Mouse (Mus musculus) heart, embryonic 15.5 days (tissue): ENCODE measurements at regions not wholly inside any gene's neighbourhood (a gene's known extent, or its start where the extent isn't known, plus 50 kb on each side); places are given as distances from the start of the nearest gene placed in this dataset.

Experiments
- ATAC-seq: fragments of 200-750 bp; cut with Nextera tagmentation; replicated peaks from 2 replicates; pipeline ENCODE4 v1.8.0; 2017; ENCODE audit warnings: low read depth, moderate TSS enrichment; ENCODE audit not compliant: insufficient number of reproducible peaks, insufficient read depth, low FRiP score
- H3K27ac ChIP-seq: fragments of 300-500 bp; sonication (generic); 2 replicates; pipeline ENCODE4 v1.5.1; 2015; ENCODE audit warnings: mild to moderate bottlenecking, inconsistent platforms
- H3K27me3 ChIP-seq: fragments of 300-500 bp; sonication (generic); 2 replicates; pipeline ENCODE4 v1.6.1; 2015; ENCODE audit warnings: inconsistent platforms
- H3K36me3 ChIP-seq: fragments of 300-500 bp; sonication (generic); 2 replicates; pipeline ENCODE4 v1.6.1; 2015; ENCODE audit warnings: mild to moderate bottlenecking, inconsistent platforms
- H3K4me1 ChIP-seq: fragments of 300-500 bp; sonication (generic); replicated peaks from 2 replicates; pipeline ENCODE4 v1.6.1; 2015; ENCODE audit warnings: inconsistent platforms
- H3K4me2 ChIP-seq: fragments of 300-500 bp; sonication (generic); 2 replicates; pipeline ENCODE4 v1.6.1; 2015; ENCODE audit warnings: inconsistent platforms, mild to moderate bottlenecking, moderate library complexity
- H3K4me3 ChIP-seq: fragments of 300-500 bp; sonication (generic); 2 replicates; pipeline ENCODE4 v1.5.1; 2015; ENCODE audit warnings: mild to moderate bottlenecking, inconsistent platforms
- H3K9ac ChIP-seq: fragments of 300-500 bp; sonication (generic); 2 replicates; pipeline ENCODE4 v1.6.1; 2015; ENCODE audit warnings: mild to moderate bottlenecking, inconsistent platforms
- H3K9me3 ChIP-seq: fragments of 300-500 bp; sonication (generic); replicated peaks from 2 replicates; pipeline ENCODE4 v1.6.1; 2016; ENCODE audit warnings: inconsistent platforms
- WGBS: fragments of 180-500 bp; shearing (Covaris S2); methylation state at CpG from one replicate; pipeline ENCODE4 v1.1.7; 2015; ENCODE audit warnings: mixed read lengths; 5-methylcytosine and 5-hydroxymethylcytosine counted together

DNA sequence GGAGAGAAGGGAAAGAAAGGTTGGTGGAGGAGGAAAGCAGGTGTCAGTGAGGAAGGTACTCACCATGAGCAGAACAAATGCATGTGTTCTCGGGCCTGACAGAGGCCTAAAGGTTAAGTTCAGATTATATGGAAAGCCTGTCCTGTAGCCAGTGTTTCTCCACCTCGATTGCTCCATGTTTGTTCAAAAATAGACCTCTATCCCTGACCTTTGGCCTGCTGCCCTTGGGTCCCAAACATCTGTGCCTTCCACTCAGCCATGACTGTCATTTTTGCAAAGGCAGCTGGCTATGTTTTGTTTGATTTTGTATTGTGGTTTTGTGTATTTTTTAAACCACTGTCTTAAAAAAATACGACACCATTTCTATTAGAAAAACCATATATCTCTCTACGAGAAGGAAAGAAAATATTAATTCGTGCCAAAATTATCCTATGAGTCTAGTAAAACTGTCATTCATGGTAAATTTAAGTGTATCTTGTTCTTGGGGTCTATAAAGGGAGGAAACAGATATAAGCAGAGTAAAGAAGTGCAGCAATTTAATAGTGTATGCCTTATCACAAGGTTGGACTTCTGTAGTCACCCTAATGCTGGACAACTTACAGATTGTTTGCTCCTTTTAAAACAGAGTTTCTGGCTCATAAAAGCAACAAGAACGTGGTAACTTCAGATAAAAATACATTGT is 96.1 kb upstream of the Vgll3 start:
- 51% methylated on average over 6 of the region's 6 CpGs for WGBS
- no peak overlapping the region for H3K27ac ChIP-seq
- no peak overlapping the region for H3K9ac ChIP-seq

DNA sequence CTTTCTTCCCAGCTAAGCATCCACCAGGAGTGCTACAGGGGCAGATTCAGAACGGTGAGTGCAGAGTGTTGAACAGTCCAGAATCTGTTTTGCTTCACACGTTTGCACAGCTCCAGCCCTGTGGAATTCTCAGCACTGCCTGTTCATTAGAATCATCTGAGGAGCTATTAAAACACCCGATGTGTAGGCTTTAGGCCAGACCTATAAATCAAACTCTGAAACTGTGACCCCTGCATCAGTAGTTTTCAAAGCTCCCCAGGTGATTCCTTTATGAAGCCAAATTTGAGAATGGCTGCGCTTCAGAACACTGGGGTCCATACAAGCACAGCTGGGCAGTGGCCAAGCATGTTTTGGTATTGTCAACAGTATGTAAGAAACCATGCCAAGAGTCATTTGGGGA is 94.1 kb upstream of the Vgll3 start:
- Histone ChIP-seq H3K27ac (no peak overlapping the region), H3K4me3 (no peak overlapping the region), H3K9ac (no peak overlapping the region), H3K4me1 (no peaks in the 10 kb centered on the region), H3K9me3 (no peaks in the 10 kb centered on the region), H3K36me3 (no peaks in the 10 kb centered on the region), H3K27me3 (no peaks in the 10 kb centered on the region), H3K4me2 (no peak overlapping the region)
- 52% methylated on average over 4 of the region's 4 CpGs for WGBS
- no peak for ATAC-seq

More for the DNA sequence above, 96.1 kb upstream of the Vgll3 start:
- Histone ChIP-seq H3K4me1 (no peaks in the 10 kb centered on the region), H3K36me3 (no peaks in the 10 kb centered on the region), H3K4me2 (no peak overlapping the region), H3K4me3 (no peak overlapping the region), H3K9me3 (no peaks in the 10 kb centered on the region), H3K27me3 (no peaks in the 10 kb centered on the region)
- ATAC-seq, result no peak

DNA sequence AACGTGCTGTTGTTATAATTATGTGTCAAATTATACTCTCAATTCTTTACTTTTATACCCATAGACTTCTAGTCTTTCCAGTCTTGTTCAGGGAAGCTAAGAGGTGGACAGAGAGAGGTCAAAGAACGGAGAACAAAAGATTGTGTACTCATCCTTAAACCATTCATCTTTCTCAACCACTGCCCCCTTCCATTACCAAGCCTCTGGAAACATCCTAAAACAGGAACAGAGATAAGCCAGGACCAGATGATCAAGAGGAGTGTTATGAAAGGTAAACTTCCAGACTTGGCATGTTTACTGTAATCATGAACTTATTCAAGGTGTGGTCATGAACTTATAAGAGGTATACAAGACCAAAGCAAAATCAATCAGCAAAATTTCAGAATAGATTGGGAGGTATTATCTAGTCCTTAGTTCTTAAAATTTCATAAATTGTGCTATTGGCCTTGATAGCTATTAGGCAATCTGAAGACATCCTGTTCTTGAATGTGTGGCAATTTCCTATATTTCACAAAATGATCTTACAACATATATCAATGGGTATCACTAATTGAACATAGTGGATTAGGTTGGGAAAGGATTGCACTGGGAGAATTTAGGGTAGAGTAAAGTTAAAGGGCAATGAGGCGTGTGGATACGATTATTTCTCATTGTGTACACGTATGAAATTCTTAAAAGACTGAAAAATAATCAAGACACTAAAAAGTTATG is 89.3 kb upstream of the Vgll3 start:
- Histone ChIP-seq H3K4me2 (no peak overlapping the region), H3K4me3 (no peak overlapping the region), H3K27me3 (no peaks in the 10 kb centered on the region), H3K9me3 (no peaks in the 10 kb centered on the region), H3K27ac (no peak overlapping the region), H3K36me3 (no peaks in the 10 kb centered on the region), H3K4me1 (no peaks in the 10 kb centered on the region), H3K9ac (no peak overlapping the region)
- 78% methylated on average over 5 of the region's 5 CpGs for WGBS
- no peak for ATAC-seq

DNA sequence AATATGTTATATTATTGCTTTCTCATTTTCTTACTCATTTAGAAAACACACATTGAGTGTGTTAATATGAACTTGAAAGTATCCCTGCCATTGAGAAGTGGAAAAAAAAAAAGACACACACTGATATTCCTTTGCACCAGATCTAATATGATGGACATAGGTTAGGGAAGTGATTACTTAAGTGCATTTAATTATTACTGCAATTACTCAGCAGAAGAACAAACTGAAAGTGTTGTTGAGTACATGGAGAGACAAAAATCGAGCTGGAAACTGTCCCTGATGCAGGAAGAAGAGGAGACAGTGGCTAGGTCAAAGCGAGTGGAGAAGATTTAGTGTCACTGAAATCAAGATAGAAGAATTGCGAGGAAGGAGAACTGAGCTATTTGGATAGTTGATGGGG is 88.8 kb upstream of the Vgll3 start:
- no peak overlapping the region for H3K4me2 ChIP-seq
- H3K36me3 ChIP-seq, result no peaks in the 10 kb centered on the region
- no peak for ATAC-seq
- H3K27ac ChIP-seq, result no peak overlapping the region
- WGBS, result 65% methylated on average over 3 of the region's 3 CpGs
- no peak overlapping the region for H3K4me3 ChIP-seq
- no peaks in the 10 kb centered on the region for H3K9me3 ChIP-seq
- no peak overlapping the region for H3K9ac ChIP-seq
- H3K4me1 ChIP-seq, result no peaks in the 10 kb centered on the region
- H3K27me3 ChIP-seq, result no peaks in the 10 kb centered on the region

DNA sequence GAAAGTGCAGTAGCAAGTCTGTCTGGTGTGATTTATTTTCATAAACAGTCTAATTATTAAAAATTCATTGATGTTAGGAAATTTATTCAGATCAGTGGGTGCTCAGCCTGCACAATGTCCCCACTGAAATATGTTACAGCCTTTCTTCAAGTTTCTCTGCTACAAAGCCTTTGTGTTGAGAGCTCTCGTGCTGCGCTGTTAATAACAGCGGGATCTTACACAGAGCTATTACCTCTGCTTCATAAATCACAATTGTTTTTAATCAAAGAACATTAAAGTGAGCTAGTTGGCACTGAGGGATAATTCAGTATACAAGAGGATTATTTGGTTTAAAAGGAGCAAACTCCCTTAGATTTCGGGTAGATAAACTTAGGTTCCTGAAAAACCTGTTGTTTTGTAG is 85.7 kb upstream of the Vgll3 start:
- no peak for ATAC-seq
- 78% methylated on average over 4 of the region's 4 CpGs for WGBS
- no peaks in the 10 kb centered on the region for H3K36me3 ChIP-seq

DNA sequence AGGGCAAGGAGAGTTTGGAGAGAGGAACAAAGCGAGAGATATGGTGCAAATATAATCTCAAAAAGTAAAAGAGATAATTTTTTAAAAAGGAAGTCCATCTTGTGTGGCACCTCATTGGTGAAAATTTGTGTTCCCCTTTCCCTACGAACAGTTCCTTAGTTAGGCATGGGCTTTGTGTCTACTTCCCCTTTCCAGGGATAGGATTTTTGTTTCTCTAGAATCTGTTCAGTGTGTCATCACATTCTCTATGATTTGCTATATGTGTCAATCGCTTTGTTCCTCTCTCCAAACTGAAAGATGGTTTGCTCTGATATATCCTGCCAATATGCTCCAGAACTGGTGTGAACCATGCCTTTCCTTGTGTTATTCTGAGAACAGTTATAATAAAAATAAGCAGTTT is 75.4 kb upstream of the Vgll3 start:
- H3K4me3 ChIP-seq, result no peak overlapping the region
- H3K9me3 ChIP-seq, result no peaks in the 10 kb centered on the region
- H3K4me1 ChIP-seq, result no peaks in the 10 kb centered on the region
- WGBS, result 70% methylated on average over 3 of the region's 3 CpGs
- no peak for ATAC-seq
- no peak overlapping the region for H3K9ac ChIP-seq
- H3K36me3 ChIP-seq, result no peaks in the 10 kb centered on the region
- no peak overlapping the region for H3K27ac ChIP-seq
- no peaks in the 10 kb centered on the region for H3K27me3 ChIP-seq
- no peak overlapping the region for H3K4me2 ChIP-seq

More for the DNA sequence above, 85.7 kb upstream of the Vgll3 start:
- no peaks in the 10 kb centered on the region for H3K27me3 ChIP-seq
- no peak overlapping the region for H3K4me2 ChIP-seq
- no peak overlapping the region for H3K9ac ChIP-seq
- H3K4me1 ChIP-seq, result no peaks in the 10 kb centered on the region
- H3K9me3 ChIP-seq, result no peaks in the 10 kb centered on the region
- H3K27ac ChIP-seq, result no peak overlapping the region
- no peak overlapping the region for H3K4me3 ChIP-seq

DNA sequence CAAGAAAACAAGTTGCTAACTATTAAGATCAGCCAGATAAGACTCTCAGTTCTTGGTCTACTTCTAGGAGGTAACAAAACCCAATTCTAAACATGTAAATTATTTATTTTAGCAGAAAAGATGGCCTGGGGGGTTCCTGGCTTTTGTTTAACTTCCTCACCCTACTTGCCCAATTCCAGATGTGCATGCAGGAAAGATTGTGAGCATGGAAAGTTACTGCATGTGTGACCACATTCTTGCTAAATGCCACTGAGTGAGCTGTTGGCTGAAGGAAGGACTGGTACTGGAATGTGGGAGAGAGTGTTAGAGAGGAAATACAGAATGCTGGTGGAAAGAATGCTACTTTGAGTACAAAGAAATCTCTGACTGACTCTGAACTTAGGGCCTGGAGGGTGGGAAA is 72.1 kb upstream of the Vgll3 start:
- ATAC-seq, result no peak
- Histone ChIP-seq H3K4me2 (no peak overlapping the region), H3K4me3 (no peak overlapping the region), H3K9ac (no peak overlapping the region), H3K36me3 (no peaks in the 10 kb centered on the region), H3K9me3 (no peaks in the 10 kb centered on the region), H3K4me1 (no peaks in the 10 kb centered on the region), H3K27ac (no peak overlapping the region), H3K27me3 (no peaks in the 10 kb centered on the region)

DNA sequence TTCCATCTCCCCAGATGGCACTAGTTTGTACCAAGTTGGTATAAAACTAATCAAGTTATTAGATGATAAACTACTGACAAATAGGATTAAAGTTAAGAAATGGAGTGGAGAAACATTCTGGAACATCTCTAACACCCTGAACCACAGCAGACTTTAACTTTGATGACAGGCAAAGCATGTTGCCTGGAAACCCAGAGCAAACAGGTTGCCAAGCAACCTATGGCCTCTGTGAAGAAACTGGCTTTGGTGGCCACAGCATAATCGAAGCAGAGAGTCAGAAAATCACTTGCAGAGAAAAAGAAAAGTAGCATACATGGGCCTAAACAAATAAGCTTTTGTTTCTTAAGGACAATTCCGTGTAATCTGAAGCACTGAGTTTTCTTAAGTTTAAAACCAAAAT is 59.4 kb upstream of the Vgll3 start:
- ATAC-seq, result no peak
- no peaks in the 10 kb centered on the region for H3K9me3 ChIP-seq
- 51% methylated on average over 2 of the region's 2 CpGs for WGBS
- H3K36me3 ChIP-seq, result no peaks in the 10 kb centered on the region
- no peaks in the 10 kb centered on the region for H3K4me1 ChIP-seq
- H3K27ac ChIP-seq, result no peak overlapping the region
- no peak overlapping the region for H3K9ac ChIP-seq
- H3K4me3 ChIP-seq, result no peak overlapping the region
- H3K27me3 ChIP-seq, result no peaks in the 10 kb centered on the region
- no peak overlapping the region for H3K4me2 ChIP-seq
